Mouse (Mus musculus) heart, postnatal 14 days (tissue): ENCODE measurements at regions not wholly inside any gene's neighbourhood (a gene's known extent, or its start where the extent isn't known, plus 50 kb on each side); places are given as distances from the start of the nearest gene placed in this dataset.

ENCODE experiments used
- DNase-seq, 2 experiments: peaks; one replicate each; pipeline ENCODE4 v3.0.0; 2021 to 2022
- intact Hi-C: fragments of 180-260 bp; cut with DNase I; formaldehyde crosslinking; loops from one replicate; pipeline ENCODE4 v1.15.1; 2025

DNA sequence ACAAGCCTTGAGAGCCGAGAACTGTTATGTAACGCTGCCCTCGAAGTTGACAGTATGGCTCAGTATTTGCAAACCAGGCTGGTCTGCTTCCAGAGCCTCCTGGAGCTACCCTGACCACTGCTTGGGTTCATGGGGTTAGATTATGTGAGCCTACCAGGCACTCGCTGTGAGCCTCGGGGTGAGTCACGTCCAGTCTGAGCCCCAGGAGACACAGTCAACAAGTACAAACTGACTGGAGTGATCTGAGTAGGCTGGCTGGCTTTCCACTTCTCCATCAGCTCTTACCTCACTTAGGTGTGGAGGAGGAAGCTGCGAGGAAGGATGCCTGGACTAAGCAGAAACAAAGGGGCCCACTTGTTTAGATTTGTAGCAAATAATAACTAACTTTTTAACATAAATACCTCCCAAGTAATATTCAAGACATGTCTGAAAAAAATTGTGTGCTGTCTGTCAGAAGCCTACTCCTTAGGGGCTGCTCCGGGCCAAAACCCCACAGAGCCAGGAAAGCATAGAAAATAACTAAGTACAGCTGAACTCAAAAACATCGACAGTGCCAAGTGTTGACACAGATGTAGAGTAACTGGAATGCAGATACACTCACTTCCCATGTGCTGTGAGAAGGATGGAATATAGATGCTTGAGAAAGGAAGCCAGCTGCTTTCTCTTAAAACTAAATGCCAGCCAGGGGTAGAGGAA, 77.6 kb downstream of the Zfp36l2 start:
- DNase-seq: peak in 1 of 2 experiments; percentile 55
- intact Hi-C loops: loop anchor here (5.0 kb wide), 2 partner anchors 138 to 208 kb away; no protein-coding TSS in a partner anchor

DNA sequence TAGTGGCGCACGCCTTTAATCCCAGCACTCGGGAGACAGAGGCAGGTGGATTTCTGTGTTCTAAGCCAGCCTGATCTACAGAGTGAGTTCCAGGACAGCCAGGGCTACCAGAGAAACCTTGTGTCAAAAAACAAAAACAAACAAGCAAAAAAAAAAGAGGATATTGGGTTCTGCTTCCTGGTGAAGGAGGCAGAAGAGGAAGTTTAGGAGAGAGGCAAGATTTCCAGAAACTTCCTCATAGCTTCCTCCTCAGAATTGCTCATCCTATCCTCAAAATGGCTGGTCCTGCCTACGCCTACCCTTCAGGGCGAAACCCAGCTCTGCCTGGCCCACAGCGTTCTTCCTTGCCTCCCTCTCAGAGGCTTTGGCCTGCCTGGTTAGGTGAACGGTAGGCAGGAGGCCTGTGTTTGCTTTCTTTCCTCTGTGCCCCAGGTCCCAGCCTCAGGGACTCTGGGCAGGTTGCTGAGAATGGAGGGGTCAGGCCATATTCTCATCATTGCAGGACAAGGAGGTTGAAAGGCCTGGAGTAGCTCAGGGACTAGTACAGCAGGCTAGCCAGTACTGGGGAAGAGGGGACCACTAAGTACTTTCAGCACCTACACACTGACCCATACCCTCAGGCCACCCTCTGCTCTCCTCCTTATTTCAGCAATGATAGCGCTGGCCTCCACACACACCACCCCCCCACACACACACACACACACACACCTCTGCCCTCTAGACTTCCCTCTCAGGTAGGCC, 79.6 kb downstream of the Zfp36l2 start:
- no peak for DNase-seq
- intact Hi-C loops: no loop called here

DNA sequence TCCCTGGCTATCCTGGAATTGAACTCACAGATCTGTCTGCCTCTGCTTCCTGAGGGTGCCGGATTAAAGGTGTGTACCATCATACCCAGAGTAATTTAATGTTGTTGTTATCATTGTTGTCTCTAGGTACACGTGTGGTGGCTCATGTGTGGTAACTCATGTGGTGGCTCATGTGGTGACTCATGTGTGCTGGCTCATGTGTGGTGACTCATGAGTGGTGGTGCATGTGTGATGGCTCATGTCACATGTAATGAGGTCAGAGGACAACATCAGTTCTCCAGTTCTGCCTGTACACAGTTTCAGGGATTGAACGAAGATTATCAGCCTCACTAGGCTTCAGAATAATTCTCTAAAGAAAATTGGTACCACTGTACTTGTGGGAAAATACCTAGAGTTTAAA, 80.2 kb downstream of the Zfp36l2 start:
- intact Hi-C loops: no loop called here
- no peak for DNase-seq

DNA sequence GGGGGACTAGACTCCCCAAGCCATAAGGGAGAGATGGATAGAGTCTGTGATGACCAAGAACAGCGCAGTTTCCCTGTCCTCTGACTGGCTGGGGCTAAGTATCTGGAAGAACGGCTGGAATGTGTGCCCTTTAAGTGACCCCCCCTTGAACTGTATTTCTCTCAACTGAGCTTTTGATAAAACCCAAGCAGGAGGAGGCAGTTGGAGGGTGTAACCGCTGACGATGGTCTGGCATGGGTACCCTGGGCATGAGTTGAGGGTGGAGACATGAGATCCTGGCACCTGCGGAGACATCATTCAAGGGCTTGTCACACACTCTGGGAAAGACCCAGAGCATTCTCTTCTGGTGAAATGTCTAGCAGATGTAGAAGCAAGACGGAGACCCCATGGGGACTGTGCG, 83.5 kb downstream of the Zfp36l2 start:
- intact Hi-C loops: no loop called here

GRCm38 (mm10) chr17:84103344-84103743, 84.4 kb downstream of the Zfp36l2 start:
- intact Hi-C loops: no loop called here
- no peak for DNase-seq

More for the DNA sequence above, 83.5 kb downstream of the Zfp36l2 start:
- no peak for DNase-seq

DNA sequence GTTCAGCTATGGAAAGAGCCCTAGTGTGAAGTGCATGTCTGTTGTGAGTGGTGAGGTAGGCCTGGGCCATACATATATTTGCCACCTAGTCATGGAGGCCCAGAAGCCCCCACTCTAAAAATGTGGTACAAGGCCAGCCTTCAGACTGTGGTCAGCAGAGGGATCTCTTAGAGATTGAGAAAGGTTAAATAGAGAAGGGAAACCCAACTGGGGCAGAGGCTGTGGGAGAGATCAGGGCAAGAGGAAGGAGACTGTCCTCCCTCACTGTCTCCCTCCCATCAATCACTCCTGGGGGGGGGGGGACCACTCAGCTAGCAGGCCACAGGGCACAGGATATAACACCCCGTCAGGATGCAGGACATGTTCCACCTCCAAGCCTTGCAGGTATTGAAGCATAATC, 86.1 kb downstream of the Zfp36l2 start:
- intact Hi-C loops: no loop called here
- DNase-seq: no peak

GRCm38 (mm10) chr17:84100523-84100922, 87.2 kb downstream of the Zfp36l2 start:
- intact Hi-C loops: no loop called here
- DNase-seq: peak in 1 of 2 experiments; percentile 65

DNA sequence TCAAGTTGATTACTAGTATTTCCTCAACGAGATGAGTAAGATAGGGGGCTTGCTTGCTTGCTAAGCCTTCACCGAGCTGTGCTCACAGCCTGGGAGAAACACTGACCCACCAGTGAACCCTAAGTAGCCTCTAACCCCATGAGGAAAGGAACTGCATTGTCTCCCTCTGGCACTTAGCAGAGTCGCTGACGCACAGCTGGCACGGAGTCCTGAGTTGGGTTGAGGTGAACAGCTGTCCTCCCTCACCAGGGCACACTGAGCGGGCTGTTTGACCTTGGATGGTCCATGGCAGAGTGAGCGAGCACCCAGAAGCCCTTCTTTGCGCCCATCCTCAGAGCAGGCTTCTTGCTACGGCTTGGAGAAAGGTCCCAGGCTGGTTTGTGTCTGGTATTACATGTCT, 88.0 kb downstream of the Zfp36l2 start:
- peak in 1 of 2 experiments; percentile 69 for DNase-seq
- intact Hi-C loops: loop anchor here (5.0 kb wide), 1 partner anchor 67 kb away; no protein-coding TSS in a partner anchor

- intact Hi-C loops: loop anchor here (5.0 kb wide), 1 partner anchor 66 kb away; no protein-coding TSS in a partner anchor
- no peak for DNase-seq
These were observed 89.8 kb downstream of the Zfp36l2 start for GRCm38 (mm10) chr17:84097871-84098430.

GRCm38 (mm10) chr17:84097286-84097685, 90.5 kb downstream of the Zfp36l2 start:
- no peak for DNase-seq
- intact Hi-C loops: loop anchor here (5.0 kb wide), 1 partner anchor 65 kb away; no protein-coding TSS in a partner anchor

GRCm38 (mm10) chr17:84096345-84097260, 91.1 kb downstream of the Zfp36l2 start:
- intact Hi-C loops: loop anchor here (5.0 kb wide), 1 partner anchor 64 kb away; no protein-coding TSS in a partner anchor

GRCm38 (mm10) chr17:84095829-84096228, 91.9 kb downstream of the Zfp36l2 start:
- intact Hi-C loops: loop anchor here (5.0 kb wide), 1 partner anchor 64 kb away; no protein-coding TSS in a partner anchor
- DNase-seq: no peak

More at GRCm38 (mm10) chr17:84096345-84097260, 91.1 kb downstream of the Zfp36l2 start:
- peak; percentile 57 to 66 for DNase-seq

GRCm38 (mm10) chr17:84095089-84095488, 92.7 kb downstream of the Zfp36l2 start:
- intact Hi-C loops: loop anchor here (5.0 kb wide), 1 partner anchor 63 kb away; no protein-coding TSS in a partner anchor
- no peak for DNase-seq

DNA sequence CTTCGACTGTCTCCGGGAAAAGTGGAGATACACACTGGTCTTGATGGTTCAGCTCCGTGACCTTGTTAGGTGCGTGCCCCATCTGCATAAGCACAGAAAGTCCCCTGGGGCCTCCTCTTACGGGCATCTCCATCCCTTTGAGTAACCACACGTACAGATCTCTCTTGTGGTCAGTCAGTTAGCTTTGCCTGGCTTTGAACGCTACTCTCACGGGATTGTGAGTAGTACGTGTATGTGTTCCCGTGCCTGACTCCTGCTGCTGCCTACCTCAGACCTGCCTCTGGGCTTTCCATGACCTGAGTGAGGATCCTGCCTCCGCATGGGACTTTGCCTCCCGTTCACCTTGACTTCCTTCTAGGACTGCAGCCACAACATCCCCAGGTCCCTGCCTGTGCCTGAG, 101.4 kb downstream of the Zfp36l2 start:
- DNase-seq: no peak
- intact Hi-C loops: no loop called here

DNA sequence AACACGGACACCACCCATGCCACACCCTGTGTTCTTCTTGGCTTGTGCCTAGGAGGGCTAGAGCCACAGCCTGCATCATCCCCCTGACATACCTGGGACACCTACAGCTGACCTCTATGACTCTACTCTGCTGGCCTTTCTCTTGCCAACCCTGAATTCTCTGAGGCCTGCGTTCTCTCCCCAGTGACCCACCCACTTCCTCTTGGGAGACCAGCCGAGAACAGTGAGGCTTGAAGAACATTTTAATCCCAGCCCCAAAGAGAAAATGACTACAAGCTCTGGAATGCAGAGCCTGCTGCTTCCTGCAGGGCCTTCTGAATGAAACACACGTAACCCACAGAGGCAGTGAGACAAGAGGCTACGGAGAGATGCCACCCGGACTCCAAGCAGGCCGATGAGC, 102.0 kb downstream of the Zfp36l2 start:
- intact Hi-C loops: no loop called here
- DNase-seq: peak; percentile 66 to 67

DNA sequence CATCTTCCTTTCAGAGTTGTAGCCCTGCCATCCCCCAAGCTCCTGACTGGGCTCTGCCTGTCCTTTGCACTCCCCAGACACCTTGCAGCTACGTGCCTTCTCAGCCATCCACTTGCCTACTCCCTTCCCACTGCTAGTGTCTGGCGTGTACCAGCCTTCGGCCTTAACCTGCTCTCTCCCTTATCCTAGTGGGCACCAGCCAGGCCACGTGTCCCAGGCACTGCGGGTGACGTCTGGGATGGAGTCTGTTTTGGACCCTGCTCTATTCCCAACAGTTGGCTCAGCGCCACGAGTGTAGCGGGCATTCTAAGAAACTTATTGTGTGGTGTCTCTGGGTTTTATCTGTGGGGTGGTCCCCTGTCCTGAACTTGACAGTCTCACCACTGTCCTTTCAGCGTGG, 102.5 kb downstream of the Zfp36l2 start:
- peak in 1 of 2 experiments; percentile 33 for DNase-seq
- intact Hi-C loops: no loop called here

- peak; percentile 57 to 73 for DNase-seq
- intact Hi-C loops: no loop called here
These were observed 104.2 kb downstream of the Zfp36l2 start for GRCm38 (mm10) chr17:84083307-84084263.

- intact Hi-C loops: no loop called here
These were observed 105.2 kb downstream of the Zfp36l2 start for GRCm38 (mm10) chr17:84082571-84082970.

More at GRCm38 (mm10) chr17:84082571-84082970, 105.2 kb downstream of the Zfp36l2 start:
- no peak for DNase-seq
